Mouse (Mus musculus) midbrain, embryonic 13.5 days (tissue): ENCODE data around the gene Znrf1. TPM values are rescaled to one million over a fixed set of nuclear protein-coding genes. Genes with fewer than 3 reads are reported as not detected.
A peak's percentile ranks its signal among the peaks of the same experiment; 100 is the strongest.

Source experiments
- ATAC-seq: fragments of 200-750 bp; cut with Nextera tagmentation; 2 replicates; pipeline ENCODE4 v1.8.0; 2017; ENCODE audit warnings: mild to moderate bottlenecking, moderate TSS enrichment, moderate library complexity
- H3K27ac ChIP-seq: fragments of 300-500 bp; sonication (generic); 2 replicates; pipeline ENCODE4 v1.5.1; 2015; ENCODE audit warnings: inconsistent platforms, mild to moderate bottlenecking, moderate library complexity
- H3K27me3 ChIP-seq: fragments of 300-500 bp; sonication (generic); 2 replicates; pipeline ENCODE4 v1.6.1; 2015; ENCODE audit warnings: mild to moderate bottlenecking, inconsistent platforms
- H3K36me3 ChIP-seq: fragments of 300-500 bp; sonication (generic); 2 replicates; pipeline ENCODE4 v1.6.1; 2015; ENCODE audit warnings: mild to moderate bottlenecking, inconsistent platforms
- H3K4me1 ChIP-seq: fragments of 300-500 bp; sonication (generic); replicated peaks from 2 replicates; pipeline ENCODE4 v1.6.1; 2015; ENCODE audit warnings: inconsistent platforms
- H3K4me2 ChIP-seq: fragments of 300-500 bp; sonication (generic); replicated peaks from 2 replicates; pipeline ENCODE4 v1.6.1; 2015; ENCODE audit warnings: moderate library complexity, mild to moderate bottlenecking, inconsistent platforms
- H3K4me3 ChIP-seq: fragments of 300-500 bp; sonication (generic); replicated peaks from 2 replicates; pipeline ENCODE4 v1.5.1; 2015; ENCODE audit warnings: mild to moderate bottlenecking, inconsistent platforms
- H3K9ac ChIP-seq: fragments of 300-500 bp; sonication (generic); replicated peaks from 2 replicates; pipeline ENCODE4 v1.6.1; 2015; ENCODE audit warnings: mild to moderate bottlenecking, inconsistent platforms
- H3K9me3 ChIP-seq: fragments of 300-500 bp; sonication (generic); 2 replicates; pipeline ENCODE4 v1.6.1; 2016; ENCODE audit warnings: mild to moderate bottlenecking, inconsistent platforms
- WGBS: fragments of 180-500 bp; shearing (Covaris S2); methylation state at CpG from one replicate; pipeline ENCODE4 v1.1.7; 2015; 5-methylcytosine and 5-hydroxymethylcytosine counted together
- polyA plus RNA-seq: library from polyadenylated mRNA; unstranded; fragments of >200 nt; fragmentation: Nextera tagmentation; extraction: Ambion mirVana; gene quantifications from 2 replicates; pipeline ENCODE4 v1.2.1, GENCODE M21; 2015

Znrf1 gene
- polyA plus RNA-seq, 1 experiment from 2014 or later: 80.7 TPM

DNA sequence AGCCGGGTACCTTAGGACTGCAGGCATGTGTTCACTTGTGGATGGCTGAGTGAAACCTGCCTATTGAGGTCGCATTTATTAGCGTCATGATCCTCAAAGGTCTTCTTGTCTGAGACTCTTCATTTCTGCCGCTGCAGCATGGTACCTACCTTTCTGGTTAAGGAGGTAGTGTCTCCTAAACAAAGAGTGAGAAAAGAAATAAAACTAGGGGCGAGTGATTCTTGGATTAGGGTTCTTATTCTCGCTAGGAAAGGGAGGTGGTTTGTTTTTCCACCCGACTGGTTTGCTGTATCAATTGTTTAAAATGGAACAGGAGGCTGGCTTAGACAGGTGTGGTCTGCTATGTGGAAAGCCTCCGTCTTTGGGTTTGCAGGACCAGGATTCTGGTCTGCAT lies 1.9 kb downstream of the Znrf1 start:
- WGBS: 2% methylated on average over 8 of the region's 8 CpGs
- H3K36me3 ChIP-seq: no peaks in the 10 kb centered on the region
- H3K27ac ChIP-seq: peak overlapping the region; percentile 98
- ATAC-seq: no peak
- H3K9me3 ChIP-seq: no peaks in the 10 kb centered on the region
- peak overlapping the region; percentile 99 for H3K9ac ChIP-seq
- peak overlapping the region; percentile 99 for H3K4me3 ChIP-seq
- no peaks in the 10 kb centered on the region for H3K27me3 ChIP-seq
- H3K4me1 ChIP-seq: peaks cover 53% of the 10 kb centered on the region
- H3K4me2 ChIP-seq: peak overlapping the region; percentile 99

DNA sequence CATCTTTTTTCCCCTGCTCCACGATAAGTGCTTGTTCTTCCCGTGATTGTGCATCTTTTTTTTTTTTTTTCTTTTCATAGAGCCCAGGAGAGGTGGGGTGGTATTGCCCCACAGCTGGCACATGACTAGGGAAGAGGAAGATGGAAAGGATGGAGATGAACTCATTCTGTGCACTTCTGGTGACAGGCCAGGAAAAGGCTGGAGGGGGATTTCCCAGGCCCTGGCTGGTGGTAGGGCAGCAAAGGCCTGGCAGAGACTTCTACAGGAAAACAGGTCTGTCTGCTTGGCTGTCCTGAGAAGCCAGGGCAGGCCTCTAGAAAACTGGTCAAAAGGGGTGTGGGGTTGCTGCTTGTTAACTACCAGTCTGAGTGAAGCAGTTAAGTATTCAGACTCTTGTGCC lies 2.3 kb downstream of the Znrf1 start:
- H3K27ac ChIP-seq: peak overlapping the region; percentile 98; the same call in 1 of the 2 replicates
- no peaks in the 10 kb centered on the region for H3K9me3 ChIP-seq
- WGBS: 3% methylated on average over 2 of the region's 2 CpGs
- peak overlapping the region; percentile 99 for H3K4me2 ChIP-seq
- no peaks in the 10 kb centered on the region for H3K36me3 ChIP-seq
- H3K4me1 ChIP-seq: peaks cover 56% of the 10 kb centered on the region
- no peak for ATAC-seq
- peak overlapping the region; percentile 99 for H3K9ac ChIP-seq
- peak overlapping the region; percentile 99 for H3K4me3 ChIP-seq
- H3K27me3 ChIP-seq: no peaks in the 10 kb centered on the region

DNA sequence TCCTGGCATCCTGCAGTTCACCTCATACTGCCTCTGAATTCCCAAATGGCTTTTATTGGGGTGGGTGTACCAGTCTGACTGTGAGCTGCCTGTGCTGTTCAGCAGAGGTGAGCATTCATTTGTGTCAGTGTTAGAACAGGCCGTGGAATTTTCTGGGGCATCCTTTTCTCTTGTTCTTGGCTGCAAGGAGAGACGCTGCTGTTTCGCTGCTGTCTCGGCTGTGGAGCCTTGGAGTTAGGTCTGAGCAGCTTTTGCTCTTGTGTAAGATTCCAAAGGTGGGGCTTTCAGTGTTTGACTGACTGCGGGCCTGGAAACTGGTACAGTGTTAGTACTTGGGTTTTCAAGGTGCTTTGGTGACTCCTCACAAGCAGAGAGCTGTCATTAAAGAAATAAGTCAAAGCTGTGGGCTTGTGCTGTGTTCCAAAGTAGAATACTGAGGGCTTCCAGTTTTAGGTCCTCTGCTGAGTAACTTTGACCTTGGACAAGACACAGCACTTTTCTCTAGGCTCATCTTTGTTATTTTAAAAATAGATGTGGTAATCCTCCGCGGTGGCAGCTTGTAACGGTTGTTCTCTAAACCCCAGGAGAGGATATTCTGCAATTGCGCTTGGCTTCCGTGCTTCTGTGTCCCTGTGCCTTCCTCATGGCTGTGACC lies 3.7 kb downstream of the Znrf1 start:
- Histone ChIP-seq H3K27ac (0 out of 2 replicates have a peak overlapping the region, but pooled peaks have one; percentile 9), H3K9me3 (no peaks in the 10 kb centered on the region), H3K27me3 (no peaks in the 10 kb centered on the region), H3K4me2 (peak overlapping the region; percentile 99), H3K4me3 (peak overlapping the region; percentile 99), H3K4me1 (peaks cover 59% of the 10 kb centered on the region), H3K9ac (peak overlapping the region; percentile 58), H3K36me3 (no peaks in the 10 kb centered on the region)
- ATAC-seq: no peak
- 44% methylated on average over 10 of the region's 10 CpGs for WGBS

DNA sequence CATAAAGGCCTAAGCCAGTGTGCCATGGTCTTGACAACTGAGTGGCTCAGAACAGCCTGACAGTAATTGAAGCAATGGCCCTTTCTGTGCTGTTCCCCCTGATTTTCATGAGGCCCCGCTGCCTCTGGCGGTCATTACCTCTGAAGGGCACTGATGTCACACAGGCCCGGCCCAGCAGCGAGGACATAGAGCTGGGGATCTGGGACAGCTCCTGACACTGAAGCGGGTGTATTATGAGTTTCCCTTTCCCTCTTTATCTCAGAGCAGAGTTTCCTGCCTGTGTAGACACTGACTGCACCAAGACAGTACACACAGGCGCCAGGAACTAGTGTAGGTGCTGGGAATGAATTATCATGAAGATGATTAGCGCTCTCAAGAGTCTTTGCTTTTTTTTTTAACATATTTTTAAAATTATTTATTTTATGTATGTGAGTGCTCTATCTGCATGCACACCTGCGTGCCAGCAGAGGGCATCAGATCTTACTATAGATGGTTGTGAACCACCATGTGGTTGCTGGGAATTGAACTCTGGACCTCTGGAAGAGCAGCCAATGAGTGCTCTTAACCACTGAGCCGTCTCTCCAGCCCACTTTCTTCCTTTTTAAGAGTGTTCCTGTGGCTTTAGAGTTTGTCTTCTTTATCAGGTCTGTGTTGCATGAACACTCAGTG lies 7.9 kb downstream of the Znrf1 start:
- Histone ChIP-seq H3K4me2 (no peak overlapping the region), H3K27me3 (no peaks in the 10 kb centered on the region), H3K36me3 (no peaks in the 10 kb centered on the region), H3K4me3 (no peak overlapping the region), H3K9me3 (no peaks in the 10 kb centered on the region), H3K27ac (no peak overlapping the region), H3K4me1 (peaks cover 47% of the 10 kb centered on the region), H3K9ac (no peak overlapping the region)
- no peak for ATAC-seq
- WGBS: 96% methylated on average over 9 of the region's 9 CpGs

DNA sequence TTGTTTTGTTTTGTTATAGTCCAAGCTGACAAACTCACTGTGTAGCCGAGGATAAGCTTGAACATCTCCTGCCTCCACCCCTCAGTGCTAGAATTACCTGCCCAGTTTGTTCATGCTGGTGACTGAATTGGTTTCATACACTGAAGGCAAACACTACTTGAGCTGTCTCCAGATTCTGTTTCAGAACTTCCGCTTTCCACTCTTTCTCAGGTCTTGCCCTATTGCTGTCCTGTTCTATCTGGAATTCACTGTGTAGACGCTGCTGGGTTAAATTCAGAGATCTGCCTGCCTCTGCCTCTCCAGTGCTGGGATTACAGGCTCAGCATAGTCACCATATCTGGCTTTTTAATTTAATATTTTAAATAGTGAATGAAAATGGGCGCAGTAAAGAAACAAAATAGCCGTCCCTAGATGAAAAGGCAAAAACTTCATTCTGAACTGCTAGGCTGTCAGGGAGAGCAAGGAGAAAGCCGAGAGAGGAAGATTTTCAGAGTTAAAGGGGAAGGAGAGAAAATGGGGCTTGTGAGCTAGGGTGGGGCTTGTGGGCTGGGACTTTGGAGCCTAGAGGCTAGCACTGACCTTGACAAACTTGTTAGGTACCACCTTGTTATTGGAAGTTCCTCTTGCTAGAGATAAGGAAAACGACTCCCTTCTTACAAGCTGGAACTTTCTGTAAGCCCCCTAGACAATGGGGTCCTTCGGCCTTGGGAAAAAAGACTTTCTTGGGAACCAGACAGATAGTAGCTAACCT lies 9.7 kb downstream of the Znrf1 start:
- no peaks in the 10 kb centered on the region for H3K9me3 ChIP-seq
- H3K4me2 ChIP-seq: no peak overlapping the region
- WGBS: 90% methylated on average over 8 of the region's 8 CpGs
- no peak overlapping the region for H3K4me3 ChIP-seq
- no peaks in the 10 kb centered on the region for H3K36me3 ChIP-seq
- no peak overlapping the region for H3K9ac ChIP-seq
- ATAC-seq: no peak
- no peaks in the 10 kb centered on the region for H3K27me3 ChIP-seq
- peaks cover 44% of the 10 kb centered on the region for H3K4me1 ChIP-seq
- no peak overlapping the region for H3K27ac ChIP-seq

DNA sequence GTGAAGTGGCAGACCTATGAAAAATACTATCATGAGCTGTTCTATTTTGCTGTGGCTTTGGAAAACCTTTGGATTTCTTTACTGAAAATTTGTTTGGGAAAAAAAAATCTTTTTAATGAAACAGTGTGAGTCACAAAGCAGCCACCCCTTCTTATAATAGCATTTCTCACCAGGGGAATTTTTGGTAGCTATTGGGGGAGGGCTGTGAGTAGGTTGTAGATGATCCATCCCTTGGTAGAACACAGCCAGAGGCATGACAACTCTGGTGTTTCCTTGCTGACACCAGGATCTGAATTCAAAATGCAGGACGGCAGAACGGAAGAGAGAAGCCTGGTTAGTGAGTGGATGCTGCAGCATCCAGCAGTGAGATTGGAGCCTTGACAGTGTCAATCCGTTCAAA lies 11.2 kb downstream of the Znrf1 start:
- Histone ChIP-seq H3K36me3 (no peaks in the 10 kb centered on the region), H3K9me3 (no peaks in the 10 kb centered on the region), H3K9ac (no peak overlapping the region), H3K4me3 (no peak overlapping the region), H3K4me1 (peaks cover 38% of the 10 kb centered on the region), H3K27ac (no peak overlapping the region), H3K4me2 (no peak overlapping the region), H3K27me3 (no peaks in the 10 kb centered on the region)
- WGBS: 89% methylated on average over 3 of the region's 3 CpGs
- ATAC-seq: no peak

DNA sequence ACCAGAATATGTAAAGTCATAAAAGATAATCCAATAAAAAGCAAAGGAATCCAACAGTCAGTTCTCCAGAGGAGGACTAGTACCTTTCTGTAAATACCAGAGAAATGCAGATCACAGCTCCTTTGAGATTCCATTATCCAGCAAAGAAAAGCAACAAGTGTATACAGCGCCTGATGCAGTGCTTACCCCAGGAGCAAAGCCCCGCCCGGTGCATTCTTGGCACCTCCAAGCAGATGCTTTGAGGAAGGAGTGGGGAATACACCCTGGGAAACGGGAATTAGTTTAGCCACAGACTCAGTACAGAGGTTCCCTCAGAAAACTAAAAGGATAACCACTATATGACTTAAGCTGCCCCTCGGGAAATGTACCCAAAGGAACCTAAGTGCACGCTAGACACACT lies 12.3 kb downstream of the Znrf1 start:
- no peaks in the 10 kb centered on the region for H3K36me3 ChIP-seq
- H3K27ac ChIP-seq: no peak overlapping the region
- H3K9me3 ChIP-seq: no peaks in the 10 kb centered on the region
- H3K4me1 ChIP-seq: peaks cover 37% of the 10 kb centered on the region
- ATAC-seq: no peak
- no peak overlapping the region for H3K4me2 ChIP-seq
- 87% methylated on average over 6 of the region's 6 CpGs for WGBS
- no peak overlapping the region for H3K4me3 ChIP-seq
- H3K9ac ChIP-seq: no peak overlapping the region
- no peaks in the 10 kb centered on the region for H3K27me3 ChIP-seq

DNA sequence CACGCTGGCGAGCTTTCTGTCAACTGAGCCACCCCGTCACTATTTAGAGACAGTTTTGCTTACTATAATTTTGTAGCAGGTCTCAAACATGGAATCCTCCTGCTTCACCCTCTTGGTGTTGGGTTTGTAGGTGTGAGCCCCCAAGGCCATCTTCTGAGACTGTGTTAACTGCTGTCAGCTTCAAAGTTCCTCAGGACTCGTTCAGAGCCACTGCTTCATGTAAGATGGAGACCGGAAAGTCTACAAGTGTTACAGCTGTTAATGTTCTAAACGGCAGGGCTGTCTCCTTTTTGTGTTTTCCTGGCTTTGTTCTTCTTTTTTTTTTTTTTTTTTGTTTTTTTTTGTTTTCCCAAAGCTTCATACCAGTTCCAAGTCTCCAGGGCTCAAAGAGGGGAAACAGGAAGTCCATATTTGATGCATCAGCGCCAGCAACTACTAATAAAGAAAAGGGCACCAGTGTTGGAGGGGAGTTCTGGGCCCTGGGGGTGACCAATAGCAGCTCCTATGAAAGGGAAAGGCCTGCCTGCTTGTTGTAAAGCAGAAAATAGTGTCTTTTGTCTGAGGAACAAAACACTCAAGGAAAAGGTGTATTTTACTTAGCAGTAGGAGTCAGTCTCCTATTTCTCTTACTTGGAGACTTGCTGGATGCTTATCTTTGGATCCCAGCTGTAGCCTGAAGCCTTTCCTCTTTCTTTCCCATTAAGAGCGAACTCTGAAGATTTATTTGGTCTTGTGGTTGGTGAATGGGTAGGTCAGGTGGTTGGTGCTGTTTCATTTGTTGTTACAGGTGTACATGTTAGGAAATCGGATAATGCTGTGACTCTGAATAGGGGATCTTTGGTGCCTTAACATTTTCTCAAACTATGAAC lies 14.3 kb downstream of the Znrf1 start:
- no peaks in the 10 kb centered on the region for H3K9me3 ChIP-seq
- H3K27ac ChIP-seq: 0 out of 2 replicates have a peak overlapping the region, but pooled peaks have one; percentile 27
- H3K4me3 ChIP-seq: no peak overlapping the region
- no peak overlapping the region for H3K9ac ChIP-seq
- peaks cover 47% of the 10 kb centered on the region for H3K4me1 ChIP-seq
- no peaks in the 10 kb centered on the region for H3K27me3 ChIP-seq
- no peak for ATAC-seq
- WGBS: 70% methylated on average over 9 of the region's 9 CpGs
- no peak overlapping the region for H3K4me2 ChIP-seq
- no peaks in the 10 kb centered on the region for H3K36me3 ChIP-seq

DNA sequence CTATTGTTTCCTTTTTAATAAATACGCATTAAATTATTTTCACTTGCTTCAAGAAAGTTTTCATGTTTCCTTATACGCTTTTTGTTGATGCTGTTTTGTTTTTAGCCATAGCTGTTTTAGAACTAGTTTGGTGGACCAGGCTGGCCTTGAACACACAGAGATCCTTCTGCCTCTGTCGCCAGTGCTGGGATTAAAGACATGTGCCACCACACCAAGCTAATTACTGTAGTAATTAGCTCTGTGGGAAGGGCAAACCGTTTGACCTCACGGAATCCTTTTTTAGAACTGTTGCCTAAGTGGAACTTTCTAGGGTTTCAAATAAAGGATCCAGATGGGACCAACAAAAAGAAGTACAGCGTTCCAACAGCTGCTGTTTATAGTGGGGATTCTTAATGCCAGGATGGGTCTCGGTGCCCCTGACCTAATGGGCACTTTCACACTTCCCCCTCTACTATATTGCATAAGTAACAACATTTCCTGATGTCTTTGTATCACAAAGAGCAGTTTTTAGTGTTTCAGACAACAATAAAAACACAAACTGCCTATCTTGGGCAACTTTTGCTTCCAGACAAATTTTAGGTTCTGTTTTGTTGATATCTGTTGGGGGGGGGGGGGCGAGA lies 15.7 kb downstream of the Znrf1 start:
- Histone ChIP-seq H3K4me3 (no peak overlapping the region), H3K9me3 (no peaks in the 10 kb centered on the region), H3K27ac (no peak overlapping the region), H3K36me3 (no peaks in the 10 kb centered on the region), H3K4me2 (no peak overlapping the region), H3K4me1 (peaks cover 49% of the 10 kb centered on the region), H3K27me3 (no peaks in the 10 kb centered on the region), H3K9ac (no peak overlapping the region)
- no peak for ATAC-seq
- 76% methylated on average over 8 of the region's 8 CpGs for WGBS

DNA sequence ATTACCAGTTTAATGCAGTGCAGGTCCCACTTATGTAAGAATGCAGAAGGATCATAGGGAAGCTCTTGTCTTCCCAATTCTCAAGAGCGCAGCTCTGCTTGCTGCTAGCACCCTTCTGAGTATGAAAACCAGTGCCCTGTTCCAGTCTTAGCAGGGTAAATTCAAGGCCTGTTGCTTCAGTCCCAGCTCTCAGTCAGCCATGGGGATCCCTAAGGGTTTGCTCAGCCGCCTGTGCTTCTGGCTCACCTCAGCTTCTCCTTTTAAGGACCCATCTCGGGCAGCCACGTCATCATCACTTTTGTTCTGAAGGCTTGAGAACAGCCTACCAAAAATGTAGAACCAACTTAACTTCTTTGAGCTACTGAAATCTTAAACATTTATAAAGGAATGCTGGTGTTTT lies 25.9 kb downstream of the Znrf1 start:
- no peak overlapping the region for H3K4me2 ChIP-seq
- no peak overlapping the region for H3K9ac ChIP-seq
- no peaks in the 10 kb centered on the region for H3K9me3 ChIP-seq
- H3K27me3 ChIP-seq: no peaks in the 10 kb centered on the region
- WGBS: 90% methylated on average over 4 of the region's 4 CpGs
- no peak for ATAC-seq
- no peak overlapping the region for H3K27ac ChIP-seq
- no peak overlapping the region for H3K4me3 ChIP-seq
- H3K4me1 ChIP-seq: peaks cover 35% of the 10 kb centered on the region
- no peaks in the 10 kb centered on the region for H3K36me3 ChIP-seq

DNA sequence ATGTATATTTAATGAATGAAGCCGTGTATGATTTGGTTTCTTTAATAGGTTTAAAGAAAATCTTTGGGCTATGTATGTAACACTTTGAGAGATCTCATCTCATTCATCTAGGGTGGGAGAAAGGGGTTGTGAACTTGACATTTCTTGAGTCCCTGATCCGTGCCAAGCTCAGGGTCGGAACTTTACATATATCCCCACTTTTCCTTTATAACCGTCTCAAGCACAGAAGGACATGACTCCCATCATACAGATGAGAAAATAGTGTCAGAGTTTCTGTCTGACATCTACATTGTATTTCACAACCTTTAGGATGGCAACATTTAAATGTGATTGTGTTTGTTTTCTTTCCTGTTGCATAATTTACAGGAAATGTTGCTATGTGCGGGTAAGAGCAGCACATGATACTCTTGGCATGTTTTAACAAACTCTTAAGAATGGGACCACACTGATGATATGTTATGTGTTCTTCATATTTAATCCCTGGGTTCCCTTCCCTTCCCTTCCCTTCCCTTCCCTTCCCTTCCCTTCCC lies 26.4 kb downstream of the Znrf1 start:
- Histone ChIP-seq H3K27me3 (no peaks in the 10 kb centered on the region), H3K36me3 (no peaks in the 10 kb centered on the region), H3K9ac (no peak overlapping the region), H3K27ac (no peak overlapping the region), H3K4me3 (no peak overlapping the region), H3K4me1 (peaks cover 39% of the 10 kb centered on the region), H3K9me3 (no peaks in the 10 kb centered on the region), H3K4me2 (no peak overlapping the region)
- ATAC-seq: no peak
- 96% methylated on average over 5 of the region's 5 CpGs for WGBS
